Mouse (Mus musculus) right cerebral cortex, postnatal 4 days (tissue): Measurements from ENCODE around the gene Memo1.
"Not testable (repeated sequence)": the region's sequence is repeated elsewhere in the genome, so short reads cannot be mapped to it uniquely, and the experiment has no call there.

Experiments
- DNase-seq: peaks from one replicate; pipeline ENCODE4 v3.0.0-alpha.2; 2022

Memo1 gene

DNA sequence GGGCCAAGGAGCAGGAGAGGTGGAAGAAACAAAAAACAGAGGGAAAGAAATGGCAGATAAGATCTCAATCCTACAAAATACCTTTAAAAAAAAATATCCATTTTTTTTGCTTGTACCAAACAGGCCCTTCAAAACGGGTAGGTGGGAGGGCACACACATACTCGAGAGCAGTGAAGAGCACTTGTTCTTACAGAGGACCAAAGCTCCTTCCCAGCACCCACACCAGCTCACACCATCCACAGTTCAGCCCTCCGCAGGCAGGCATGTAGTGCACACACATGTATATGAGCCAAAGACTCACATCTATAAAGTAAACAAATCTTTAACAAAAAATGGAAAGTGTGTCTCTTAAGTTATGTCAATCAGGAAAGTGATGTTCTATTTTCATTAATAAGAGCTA is 52.5 kb downstream of the Memo1 start:
- DNase-seq = no peak

DNA sequence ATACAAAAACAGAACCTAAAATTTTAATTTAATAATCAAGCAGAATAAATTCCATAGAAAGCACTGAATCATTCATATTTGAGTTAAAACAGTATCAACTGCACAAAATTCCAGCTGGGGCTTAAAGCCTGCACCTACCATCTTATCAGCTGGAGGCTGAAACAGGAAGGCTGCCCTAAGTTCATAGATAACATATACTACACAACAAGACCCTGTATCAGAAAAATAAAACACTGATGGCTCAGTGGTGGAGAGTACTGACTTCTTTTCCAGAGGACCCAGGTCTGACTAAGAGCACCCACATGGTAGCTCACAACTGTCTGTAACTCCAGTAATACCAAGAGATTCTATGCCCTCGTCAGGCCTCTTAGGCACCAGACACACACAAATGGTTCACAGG is 55.0 kb downstream of the Memo1 start:
- DNase-seq = no peak

DNA sequence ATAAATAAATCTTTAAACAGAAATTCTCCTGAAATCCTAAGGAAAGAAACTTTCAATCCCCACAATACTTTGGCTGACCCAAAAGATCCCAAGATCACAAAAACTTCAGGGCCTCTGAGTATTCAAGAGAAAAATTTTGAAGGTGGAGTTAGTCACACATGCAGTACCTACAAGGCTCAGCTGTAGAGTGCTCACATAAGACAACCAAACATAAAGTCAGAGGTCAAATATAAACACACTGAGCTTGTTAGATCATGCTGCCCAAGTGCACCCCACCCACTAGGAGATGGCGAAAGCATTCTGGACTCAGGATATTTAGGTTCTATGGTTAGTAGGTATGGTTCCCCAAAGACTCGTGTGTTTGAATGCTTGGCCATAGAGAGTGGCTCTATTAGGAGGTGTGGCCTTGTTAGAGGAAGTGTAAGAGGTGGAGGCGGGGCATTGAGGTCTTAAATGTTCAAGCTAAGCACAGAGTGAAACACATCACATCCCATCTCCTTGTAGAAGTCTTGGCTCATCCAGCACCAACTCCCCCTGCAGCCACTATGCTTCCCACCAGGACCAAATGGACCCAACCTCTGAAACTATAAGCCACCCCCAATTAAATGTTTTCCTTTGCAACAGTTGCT is 67.1 kb downstream of the Memo1 start:
- no peak for DNase-seq

DNA sequence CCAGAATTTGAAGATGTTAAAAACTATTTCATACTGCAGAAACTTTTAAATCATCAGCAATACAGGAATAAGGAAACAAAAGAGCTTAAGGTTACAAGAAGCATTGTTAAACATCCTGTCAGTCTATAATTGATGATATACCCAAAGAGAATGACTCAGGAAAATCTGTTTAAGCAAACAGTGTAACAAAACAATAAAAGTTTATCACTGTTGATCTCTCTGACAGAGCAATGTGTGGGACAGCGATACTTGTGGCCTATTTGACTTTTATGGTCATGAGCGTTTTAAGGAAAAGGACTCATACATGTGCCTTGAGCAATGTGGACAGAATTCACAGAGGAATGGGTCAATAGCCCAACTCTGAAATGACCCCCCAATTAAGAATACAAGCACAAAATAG is 78.0 kb downstream of the Memo1 start:
- no peak for DNase-seq

DNA sequence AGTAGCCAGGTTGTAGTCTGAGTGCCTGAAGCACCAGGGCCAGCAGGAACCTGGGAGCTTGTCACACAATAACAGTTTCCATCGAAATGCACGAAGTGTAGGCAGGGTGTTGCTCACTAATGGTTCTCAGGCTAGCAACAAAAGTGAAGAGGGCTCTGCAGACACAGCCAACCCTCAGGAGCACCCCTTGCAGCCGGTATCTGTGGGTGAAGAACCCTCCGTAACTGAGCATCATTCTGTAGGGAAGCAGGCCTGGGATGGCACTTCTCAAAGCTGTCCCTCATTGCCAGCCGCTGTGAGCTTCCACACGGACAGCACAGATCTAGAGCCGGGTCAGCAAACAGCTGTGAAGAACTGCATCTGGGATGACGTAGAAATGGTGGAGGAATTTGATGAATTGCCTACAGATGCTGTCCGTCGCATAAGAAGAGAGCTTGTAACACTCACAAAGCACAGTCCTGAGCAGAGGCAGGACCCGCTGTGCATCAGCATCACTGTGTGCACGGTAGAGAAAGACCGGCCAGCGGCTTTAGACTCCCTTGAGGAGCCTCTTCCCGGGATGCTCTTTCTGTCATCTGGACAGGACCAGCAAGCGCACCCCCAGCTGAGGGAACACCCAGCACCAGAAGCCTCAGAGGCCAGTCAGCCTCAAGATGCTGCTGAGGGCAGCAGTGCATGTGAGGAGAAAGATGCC is 82.3 kb downstream of the Memo1 start:
- DNase-seq = not testable (repeated sequence)

DNA sequence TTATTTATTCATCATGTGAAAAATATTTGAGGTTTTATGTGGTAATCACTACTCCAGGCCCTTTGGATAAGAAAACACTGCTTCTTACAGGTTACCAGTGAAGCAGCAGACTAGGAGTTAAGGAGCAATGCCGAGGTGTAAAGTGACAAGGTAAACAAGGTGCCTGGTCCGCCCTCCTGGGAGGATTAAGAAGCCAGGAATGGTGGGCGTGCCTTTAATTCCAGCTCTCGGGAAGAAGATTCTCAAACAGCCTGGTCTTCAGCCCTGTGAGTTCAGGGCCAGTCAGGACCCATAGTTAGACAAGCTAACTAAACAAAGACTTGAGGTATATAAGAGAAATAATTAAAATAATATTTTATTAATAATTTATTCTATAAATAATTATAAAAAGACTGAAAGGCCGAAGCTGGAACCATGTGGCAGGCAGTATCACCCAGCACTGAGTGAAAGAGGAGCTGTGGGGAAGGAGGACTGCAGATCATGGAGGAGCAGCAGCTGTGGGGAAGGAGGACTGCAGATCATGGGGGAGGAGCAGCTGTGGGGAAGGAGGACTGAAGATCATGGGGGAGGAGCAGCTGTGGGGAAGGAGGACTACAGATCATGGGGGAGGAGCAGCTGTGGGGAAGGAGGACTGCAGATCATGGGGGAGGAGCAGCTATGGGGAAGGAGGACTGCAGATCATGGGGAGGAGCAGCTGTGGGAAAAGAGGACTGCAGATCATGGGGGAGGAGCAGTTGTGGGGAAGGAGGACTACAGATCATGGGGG is 86.0 kb downstream of the Memo1 start:
- no peak for DNase-seq

DNA sequence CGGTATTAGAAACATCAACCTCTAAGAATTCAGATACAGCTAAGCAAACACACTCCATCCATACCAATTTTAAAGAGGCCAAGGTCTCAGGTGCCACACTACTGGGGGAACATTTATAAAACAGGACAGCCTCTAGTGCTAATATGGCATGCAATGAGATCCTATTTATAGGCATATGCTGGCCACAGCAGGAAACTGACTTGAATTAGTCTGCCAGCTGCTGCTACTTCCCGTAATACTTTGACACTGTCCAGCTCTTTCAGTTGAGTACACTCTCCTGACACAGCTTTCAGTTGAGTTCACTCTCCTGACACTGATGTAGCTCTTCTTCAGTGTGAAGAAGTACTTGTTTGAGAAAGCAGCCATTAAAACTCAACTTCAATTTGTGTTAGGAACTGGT is 99.4 kb downstream of the Memo1 start:
- DNase-seq = no peak

DNA sequence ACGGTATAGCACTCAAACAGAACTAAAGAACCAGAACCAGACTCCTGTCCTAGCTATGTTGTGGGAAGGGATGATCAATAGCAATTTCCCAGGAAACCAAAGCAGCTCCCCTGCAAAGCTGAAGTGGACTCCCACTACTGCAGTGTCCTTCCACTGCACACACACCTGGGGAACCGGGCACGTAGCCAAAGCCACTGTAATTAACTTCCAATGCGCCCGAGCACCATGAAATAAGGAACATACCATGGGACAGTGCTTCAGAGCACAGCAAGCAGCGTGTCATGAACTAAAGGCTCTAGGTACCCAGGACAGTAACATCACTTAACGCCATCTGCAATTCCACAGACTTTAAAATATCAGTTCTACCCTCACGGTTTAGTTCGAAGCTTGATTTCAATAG is 100.6 kb downstream of the Memo1 start:
- DNase-seq = peak; percentile 13

DNA sequence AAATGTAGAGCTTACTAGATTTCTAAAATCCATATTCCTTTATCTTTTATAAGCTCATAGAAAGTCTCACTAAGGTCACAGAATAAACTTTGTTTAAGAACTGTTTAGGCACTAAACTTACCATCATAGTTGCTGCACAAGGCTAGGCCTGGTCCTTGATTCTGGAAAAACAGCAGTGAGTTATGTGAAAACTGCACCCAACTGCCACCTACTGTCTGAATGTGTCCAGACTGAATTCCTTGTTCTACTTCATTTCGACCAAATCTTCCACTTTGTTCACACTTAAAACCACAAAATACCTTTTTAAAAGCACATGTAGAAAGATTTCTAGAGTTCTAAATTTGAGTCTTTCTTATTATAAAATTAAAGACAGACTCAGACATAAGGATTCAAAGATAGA is 101.9 kb downstream of the Memo1 start:
- no peak for DNase-seq

DNA sequence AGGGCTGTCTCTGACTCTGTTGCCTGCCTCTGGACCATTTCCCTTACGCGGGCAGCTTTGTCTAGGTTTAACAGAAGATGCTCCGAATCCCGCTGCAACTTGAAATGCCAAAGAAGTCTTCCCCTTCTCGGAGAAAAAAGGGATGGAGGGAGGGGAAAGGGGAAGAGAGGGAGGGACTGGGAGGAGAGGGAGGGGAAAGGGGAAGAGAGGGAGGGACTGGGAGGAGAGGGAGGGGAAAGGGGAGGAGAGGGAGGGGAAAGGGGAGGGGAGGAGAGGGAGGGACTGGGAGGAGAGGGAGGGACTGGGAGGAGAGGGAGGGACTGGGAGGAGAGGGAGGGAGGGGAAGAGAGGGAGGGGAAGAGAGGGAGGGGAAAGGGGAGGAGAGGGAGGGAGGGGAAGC is 103.9 kb downstream of the Memo1 start:
- DNase-seq = no peak

DNA sequence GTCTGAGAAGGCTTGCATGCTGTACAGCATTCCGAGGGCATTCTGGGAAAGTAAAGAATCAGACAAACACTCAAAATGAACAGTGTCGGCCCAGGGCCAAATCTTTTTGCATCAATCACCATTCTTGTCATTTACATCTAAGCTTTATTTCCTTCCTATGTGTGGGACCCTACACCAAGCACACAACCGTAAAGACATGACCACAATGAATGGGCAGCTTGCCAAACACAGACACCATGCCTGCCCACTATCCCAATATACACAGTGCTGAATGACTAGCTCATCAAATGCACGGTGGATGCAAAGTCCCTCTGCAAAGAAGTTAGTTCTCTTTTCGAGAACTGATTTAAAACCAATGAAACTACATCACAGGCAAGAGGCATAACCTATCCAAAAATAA is 109.1 kb downstream of the Memo1 start:
- peak; percentile 4 for DNase-seq

DNA sequence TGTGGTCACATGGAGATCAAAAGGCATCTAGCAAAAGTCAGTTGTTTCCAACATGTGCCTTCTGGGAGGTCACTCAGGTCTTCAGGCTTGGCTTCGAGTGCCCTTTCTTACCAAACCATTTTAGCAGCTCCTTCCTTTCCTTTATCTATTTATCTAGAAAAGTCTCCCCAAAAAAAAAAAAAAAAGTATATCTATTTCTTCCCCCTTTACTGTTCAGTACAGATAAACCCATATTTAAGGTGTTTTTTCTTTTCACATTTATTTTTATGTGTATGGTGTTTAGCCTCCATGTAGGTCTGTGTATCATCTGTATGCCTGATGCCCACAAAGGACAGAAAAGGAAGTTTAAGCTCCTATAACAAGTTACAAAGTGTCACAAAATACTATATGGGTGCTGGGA is 110.6 kb downstream of the Memo1 start:
- DNase-seq = no peak

DNA sequence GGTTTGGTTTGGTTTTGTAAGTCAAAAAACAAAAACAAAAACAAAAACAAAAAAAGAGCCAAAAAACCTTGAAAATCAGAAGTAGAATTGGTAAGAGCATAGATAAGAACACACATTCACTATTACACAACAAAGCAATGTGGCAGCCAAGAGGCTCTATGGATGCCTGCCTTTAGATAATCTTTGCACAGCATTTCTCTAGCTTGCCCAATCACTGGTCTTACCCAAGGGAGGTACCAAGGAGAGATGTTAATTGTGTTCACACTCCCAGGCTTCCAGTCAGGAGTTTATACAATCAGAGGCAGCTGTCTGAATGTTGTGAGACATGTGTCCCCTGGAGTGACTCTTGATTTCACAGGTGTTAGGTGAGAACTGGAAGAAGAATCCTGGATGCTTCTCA is 114.4 kb downstream of the Memo1 start:
- DNase-seq = no peak

DNA sequence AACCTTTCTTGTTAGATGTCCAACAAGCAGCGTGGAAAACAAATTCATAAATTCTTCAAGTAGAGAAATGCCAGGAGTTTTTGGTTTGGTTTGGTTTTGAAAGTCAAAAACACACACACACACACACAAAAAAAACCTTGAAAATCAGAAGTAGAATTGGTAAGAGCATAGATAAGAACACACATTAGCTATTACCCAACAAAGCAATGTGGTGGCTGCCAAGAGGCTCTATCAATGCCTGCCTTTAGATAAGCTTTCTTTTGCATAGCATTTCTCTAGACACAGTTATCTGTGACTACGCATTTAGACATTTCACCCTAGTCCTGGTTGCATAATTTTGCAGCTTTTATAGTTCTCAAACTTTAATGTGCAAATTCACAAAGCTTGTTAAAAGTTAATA is 115.7 kb downstream of the Memo1 start:
- DNase-seq = not testable (repeated sequence)

DNA sequence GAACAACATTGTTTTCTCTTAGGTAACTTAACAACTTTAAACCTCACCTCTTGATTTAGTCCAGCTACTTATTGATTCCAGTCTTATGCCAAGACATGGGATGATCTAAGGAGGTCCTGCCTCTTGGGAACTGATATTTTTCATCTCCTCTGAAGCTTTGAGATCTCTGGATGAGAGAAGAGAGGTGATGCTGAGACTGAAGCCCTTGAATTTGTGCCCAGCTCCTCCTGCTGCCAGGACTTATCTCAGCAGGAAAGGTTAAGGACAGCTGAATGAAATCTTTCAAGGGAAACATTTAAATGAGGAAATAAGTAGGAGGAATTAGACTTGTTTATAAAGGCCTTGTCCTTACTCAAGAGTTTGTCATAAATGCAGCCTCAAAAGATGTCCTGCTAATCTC is 121.6 kb downstream of the Memo1 start:
- DNase-seq = no peak

DNA sequence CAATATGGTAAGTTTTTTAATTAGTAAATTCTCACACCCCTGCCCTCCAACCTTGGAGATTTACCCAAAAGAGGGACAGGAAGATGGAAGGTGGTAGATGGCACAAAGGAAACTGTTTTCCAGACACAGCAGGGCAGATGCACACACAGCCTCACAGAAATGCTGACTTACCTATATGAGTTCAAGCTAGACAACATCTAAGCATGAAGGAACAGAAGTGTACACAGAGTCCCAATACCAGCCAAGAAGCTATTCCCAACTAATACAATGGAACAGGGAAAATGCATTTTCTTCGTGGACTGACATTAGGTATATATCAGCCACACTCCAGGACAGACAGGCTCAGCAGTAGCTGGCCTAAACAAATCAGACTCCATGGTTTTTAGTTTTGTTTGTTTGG is 122.5 kb downstream of the Memo1 start:
- no peak for DNase-seq

DNA sequence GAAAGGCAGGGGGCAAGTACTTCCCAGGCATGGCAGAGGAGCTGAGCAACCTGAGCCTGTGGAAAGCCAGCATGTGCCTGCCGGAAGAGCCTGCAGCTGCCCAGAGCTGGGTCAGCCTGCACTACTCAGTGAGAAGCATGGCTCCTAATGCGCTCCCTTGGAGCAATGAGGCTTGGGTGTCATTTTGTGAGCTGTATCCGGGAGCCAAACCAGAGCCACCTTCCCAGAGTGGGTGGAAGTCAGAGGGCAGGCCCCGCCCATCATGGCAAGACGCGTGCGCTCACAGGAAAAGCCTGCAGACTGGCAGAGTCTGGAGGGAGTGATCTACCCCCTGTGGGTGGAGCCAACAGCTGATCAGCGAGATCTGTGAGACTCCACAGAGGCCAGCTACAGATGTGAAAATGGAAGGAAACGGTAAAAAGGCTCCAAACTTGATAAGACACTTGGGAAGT is 135.9 kb downstream of the Memo1 start:
- DNase-seq = peak; percentile 5

DNA sequence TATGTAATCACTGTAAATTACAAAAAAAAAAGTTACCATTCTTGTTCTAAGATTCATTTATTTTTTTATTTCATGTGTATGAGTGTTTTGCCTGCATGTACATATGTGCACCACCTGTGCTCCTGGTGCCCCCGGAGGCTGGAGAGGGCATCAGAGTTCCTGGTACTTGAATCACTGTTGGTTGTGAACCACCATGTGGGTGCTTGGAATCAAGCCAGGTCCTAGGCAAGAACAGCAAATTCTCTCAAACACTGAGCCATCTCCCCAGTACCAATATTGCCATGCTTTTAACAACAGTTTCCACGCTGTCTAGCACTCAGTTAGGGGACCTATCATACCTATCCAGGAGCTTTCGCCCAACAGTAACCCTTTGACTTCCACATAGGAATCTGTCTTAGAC is 137.2 kb downstream of the Memo1 start:
- no peak for DNase-seq
